Mouse (Mus musculus) thymus, postnatal 36 days (tissue): ENCODE data around the gene Dlgap1.

ENCODE experiments used
- DNase-seq, 2 experiments: peaks; one replicate each; pipeline ENCODE4 v3.0.0; 2022; ENCODE audit warnings: mixed read lengths in 2 of 2

Gene Dlgap1

GRCm38 (mm10) chr17:70363561-70363960 lies 394.7 kb downstream of the Dlgap1 start:
- no peak for DNase-seq

DNA sequence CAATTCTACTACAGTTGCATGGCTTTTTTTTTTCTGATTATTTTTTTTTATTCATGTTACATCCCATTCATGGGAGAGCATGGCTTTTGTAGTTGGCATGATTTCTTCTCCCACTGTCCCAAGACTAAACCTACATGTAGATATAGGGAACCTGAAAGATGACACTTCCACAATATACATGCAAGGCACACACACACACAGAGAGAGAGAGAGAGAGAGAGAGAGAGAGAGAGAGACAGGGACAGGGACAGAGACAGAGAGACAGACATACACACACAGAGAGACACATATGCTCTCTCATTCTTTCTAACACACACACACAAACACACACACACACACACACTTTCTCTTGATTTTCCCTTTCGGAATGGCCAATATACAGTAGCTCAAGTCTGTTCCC lies 395.1 kb downstream of the Dlgap1 start:
- DNase-seq = no peak

DNA sequence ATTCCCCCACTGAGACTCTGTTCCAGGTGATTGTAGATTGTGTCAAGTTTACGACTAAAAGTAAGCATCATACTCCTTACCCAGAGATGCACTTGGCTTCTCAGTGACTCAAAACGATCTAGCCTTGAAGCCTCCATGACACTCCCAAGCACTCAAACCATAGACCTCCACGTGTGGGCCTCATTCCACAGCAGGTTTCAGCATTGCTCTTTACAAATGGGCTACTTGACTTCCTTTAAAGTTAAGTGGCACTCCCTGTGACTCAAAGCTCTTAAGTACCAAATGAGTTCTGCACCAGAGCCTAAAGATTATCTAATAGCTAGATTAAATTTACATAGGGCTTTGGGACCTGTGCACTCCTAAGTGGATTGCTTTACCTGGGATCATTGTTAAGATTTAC lies 400.3 kb downstream of the Dlgap1 start:
- DNase-seq = no peak

GRCm38 (mm10) chr17:70377020-70377419 lies 408.1 kb downstream of the Dlgap1 start:
- no peak for DNase-seq

- no peak for DNase-seq
Measured at GRCm38 (mm10) chr17:70388447-70388846, 419.6 kb downstream of the Dlgap1 start.

DNA sequence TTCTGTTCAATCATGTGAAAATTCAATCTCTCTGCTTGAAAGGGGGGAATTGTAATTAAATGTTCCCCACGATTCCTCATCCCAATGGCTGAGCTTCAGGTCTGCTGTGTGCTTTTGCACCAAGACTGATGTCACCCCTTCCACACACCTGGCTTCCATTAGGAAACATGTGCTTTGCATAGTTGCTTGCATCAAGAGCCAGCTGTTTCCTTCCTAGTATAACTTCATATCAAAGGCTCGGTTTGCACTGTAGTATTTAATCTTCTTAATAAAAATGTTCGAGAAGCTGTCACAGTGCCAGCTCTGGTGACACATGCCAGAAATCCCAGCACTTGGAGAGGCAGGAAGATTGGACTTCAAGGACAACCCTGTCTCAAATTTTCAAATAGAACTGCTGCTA lies 428.3 kb downstream of the Dlgap1 start:
- no peak for DNase-seq

GRCm38 (mm10) chr17:70397708-70398107 lies 428.8 kb downstream of the Dlgap1 start:
- no peak for DNase-seq

DNA sequence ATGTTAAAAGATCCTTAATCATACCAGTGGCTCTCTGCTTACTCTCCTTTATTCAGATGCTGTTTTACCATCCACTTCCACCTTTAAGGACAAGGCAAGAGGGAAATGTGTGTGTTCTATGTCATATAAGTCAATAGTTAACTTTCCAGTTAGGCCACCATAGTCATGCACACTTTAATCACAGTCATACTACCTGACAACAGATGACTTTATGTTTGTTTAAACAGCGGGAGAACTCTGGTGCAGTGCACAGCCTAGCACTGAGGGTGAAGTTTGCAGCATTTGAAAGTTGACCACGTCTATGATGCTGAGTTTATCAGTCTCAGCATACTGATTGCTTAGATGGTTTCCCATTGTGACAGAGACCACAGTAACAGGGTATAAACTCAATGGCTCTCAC lies 433.0 kb downstream of the Dlgap1 start:
- DNase-seq = no peak

DNA sequence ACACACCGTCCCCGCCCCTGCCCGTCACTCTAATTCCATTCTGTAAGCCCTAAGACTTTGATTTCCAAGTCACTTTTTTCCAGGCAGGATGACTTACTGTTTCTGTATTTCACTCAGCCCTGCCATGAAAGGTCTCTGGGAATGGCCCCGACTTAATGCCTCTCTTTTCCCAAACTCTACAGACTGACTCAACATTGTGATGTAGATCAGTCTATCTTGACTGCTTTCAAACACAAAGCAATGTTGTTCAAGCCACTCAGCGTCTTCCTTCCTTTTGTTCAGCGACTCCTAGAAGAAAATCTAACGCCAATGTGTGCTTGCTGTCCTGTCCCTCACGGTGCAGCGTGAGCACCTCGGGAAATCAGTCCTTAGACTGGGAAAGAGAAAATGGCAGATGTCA lies 434.9 kb downstream of the Dlgap1 start:
- no peak for DNase-seq

DNA sequence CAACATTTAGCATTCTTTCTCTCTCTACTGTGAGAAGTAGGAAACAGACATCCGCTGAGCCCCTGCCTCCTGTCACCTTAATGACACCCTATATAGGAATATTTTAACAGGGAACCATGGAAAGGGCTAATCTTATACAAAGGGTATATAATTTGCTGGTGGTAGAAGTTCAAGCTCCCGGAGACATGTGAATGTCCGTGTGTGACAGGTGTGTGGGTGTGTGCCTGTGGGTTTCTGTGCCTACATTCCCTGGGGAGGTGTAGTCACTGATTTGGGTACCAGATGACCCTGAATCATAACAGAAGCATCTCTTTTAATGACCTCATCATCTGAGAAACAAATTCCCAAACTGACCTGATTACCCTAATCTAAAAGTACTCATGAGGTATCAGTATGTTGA lies 445.3 kb downstream of the Dlgap1 start:
- DNase-seq = no peak

GRCm38 (mm10) chr17:70427866-70428265 lies 459.0 kb downstream of the Dlgap1 start:
- no peak for DNase-seq

- peak; percentile 58 to 59 for DNase-seq
Measured at GRCm38 (mm10) chr17:70429746-70430451, 461.0 kb downstream of the Dlgap1 start.

- peak; percentile 44 to 45 for DNase-seq
Measured at GRCm38 (mm10) chr17:70430452-70430787, 461.5 kb downstream of the Dlgap1 start.

GRCm38 (mm10) chr17:70432834-70433233 lies 464.0 kb downstream of the Dlgap1 start:
- no peak for DNase-seq

DNA sequence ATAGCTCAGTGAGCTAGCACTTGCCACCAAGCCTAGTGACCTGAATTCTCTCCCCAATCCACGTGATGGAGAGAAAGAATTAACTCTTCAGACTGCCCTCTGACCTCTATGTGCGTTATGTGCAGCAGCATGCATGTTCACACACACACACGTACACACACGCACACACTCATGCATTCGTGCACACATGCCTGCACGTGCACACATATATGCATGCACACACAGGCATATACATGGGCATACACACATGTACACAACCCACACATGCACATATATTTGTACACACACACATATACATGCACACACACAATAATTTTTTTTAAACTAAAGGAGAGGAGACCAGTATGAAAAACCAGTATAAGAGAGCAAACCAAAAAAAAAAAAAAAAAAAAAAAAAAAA lies 465.7 kb downstream of the Dlgap1 start:
- no peak for DNase-seq

GRCm38 (mm10) chr17:70435612-70436011 lies 466.7 kb downstream of the Dlgap1 start:
- no peak for DNase-seq

- no peak for DNase-seq
Measured at GRCm38 (mm10) chr17:70437229-70437628, 468.4 kb downstream of the Dlgap1 start.

GRCm38 (mm10) chr17:70442976-70443375 lies 474.1 kb downstream of the Dlgap1 start:
- no peak for DNase-seq

- DNase-seq = no peak
Measured at GRCm38 (mm10) chr17:70446451-70446850, 477.6 kb downstream of the Dlgap1 start.

DNA sequence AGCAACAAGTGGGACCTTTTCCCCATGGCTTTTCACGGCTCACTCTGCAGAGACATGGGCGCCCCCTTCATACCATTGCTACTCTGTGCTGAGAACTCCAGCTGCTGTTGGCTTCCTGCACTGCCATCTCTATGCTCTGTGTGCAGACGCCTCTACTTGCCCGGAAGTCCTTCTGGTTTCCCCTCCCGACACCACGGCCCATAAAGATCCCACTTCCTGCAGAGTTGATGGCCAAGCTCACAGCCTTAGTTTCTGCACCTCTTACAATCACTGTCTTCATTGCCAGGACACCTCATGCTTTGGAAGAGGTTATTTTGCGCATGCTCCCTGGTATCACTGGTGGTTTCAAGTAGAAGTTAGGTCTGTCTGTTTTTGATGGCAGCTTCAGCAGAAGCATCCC lies 486.2 kb downstream of the Dlgap1 start:
- peak; percentile 33 to 55 for DNase-seq

DNA sequence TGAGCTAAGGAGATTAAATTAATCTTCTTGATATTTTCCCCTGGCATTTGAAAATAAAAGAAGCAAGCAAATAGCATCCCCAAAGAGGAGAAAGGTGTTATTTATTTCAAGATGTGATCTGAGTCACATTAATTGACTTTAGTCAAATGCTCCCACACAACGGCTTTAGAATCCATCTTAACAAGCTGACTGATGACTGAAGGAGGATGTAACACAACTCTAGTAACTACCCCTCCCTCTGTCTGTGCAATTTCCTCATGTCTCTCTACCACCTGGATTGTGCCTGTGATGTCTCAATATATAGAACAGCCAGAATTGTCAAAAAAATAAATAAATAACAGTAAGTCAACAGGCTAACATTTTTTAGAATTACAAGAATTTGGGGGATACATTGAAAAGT lies 488.2 kb downstream of the Dlgap1 start:
- DNase-seq = no peak

- DNase-seq = no peak
Measured at GRCm38 (mm10) chr17:70462231-70462630, 493.4 kb downstream of the Dlgap1 start.

DNA sequence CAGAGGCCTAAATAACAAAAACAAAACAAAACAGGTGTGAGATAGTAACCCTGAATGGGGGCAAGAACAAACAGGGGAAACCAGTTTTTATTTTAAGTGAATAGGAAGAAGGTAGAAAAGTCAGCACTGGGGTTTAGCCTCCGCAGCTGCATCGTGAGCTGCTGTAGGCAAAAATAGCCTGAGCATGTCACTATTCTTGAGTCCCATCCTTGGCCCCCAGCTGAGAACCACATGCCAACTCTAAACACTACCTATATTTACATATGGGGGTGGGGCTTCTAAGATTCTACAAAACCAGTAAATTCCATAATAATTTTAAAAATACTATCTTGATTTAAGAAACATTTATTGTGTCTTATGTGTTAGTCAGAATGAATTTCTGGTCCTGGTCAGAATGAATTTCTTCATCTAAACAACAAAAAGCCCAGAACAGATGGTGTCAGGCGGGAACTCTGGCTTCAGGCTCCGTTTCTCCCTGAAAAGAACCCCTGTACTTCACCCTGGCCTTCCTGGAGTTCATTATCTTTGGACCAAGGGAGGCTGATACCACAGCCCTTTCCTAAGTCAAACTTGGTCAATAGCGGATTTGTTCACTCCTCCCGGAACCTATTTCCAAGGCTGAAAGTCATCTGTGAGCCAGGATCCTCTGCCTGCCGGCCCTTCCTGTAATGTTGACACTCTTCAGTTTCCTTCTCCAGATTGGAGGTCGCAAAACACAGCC lies 494.1 kb downstream of the Dlgap1 start:
- no peak for DNase-seq

DNA sequence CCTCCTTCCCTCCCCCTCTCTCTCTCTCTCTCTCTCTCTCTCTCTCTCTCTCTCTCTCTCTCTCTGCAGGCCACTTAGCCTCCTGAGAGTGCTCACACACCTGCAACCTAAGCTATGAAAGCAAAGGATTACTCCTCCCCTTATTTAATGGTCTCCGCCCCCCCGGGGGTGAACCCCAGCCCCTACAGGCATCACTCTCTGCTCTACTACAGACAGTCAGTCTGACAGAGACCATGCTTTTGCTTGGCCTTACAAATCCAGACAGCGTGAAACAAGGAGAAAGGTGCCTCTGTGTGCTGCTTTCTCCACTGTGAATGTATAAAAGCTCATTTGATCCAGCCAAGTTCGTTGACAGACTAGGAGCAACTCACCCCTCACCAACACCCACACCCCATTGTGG lies 497.5 kb downstream of the Dlgap1 start:
- no peak for DNase-seq

DNA sequence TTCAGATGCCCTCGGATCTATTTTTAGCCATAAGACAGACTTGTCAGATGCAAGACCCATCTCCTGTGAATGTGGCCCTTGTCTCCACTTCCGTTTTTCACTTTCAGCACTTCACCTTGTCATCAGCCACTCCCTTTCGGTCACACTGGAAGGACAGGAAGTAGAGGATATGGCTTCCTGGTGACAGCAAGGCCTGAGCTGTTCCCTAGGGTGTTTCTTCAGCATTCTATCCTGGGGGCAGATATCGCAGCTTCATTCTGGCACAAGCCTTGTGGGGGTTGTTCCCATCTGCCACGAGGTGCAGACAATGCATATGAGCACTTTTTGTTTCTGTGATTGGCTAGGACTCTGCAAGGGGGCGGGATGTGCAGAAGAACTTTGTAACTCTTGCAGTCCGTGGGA lies 502.1 kb downstream of the Dlgap1 start:
- no peak for DNase-seq
